Mouse (Mus musculus) liver, embryonic 13.5 days (tissue): ENCODE results near the gene Herc1. TPM values are rescaled to one million over a fixed set of nuclear protein-coding genes. Genes with fewer than 3 reads are reported as not detected.

Source experiments
- ATAC-seq: fragments of 200-750 bp; cut with Nextera tagmentation; 2 replicates; pipeline ENCODE4 v1.8.0; 2017; ENCODE audit warnings: low read depth, mild to moderate bottlenecking, moderate number of reproducible peaks, moderate library complexity
- DNase-seq: peaks from one replicate; pipeline ENCODE4 v3.0.0; 2022
- H3K27ac ChIP-seq: fragments of 300-500 bp; sonication (generic); 2 replicates; pipeline ENCODE4 v1.5.1; 2015; ENCODE audit warnings: moderate library complexity, mild to moderate bottlenecking, inconsistent platforms
- H3K27me3 ChIP-seq: fragments of 300-500 bp; sonication (generic); 2 replicates; pipeline ENCODE4 v1.6.1; 2015; ENCODE audit warnings: mild to moderate bottlenecking, inconsistent platforms
- H3K36me3 ChIP-seq: fragments of 300-500 bp; sonication (generic); 2 replicates; pipeline ENCODE4 v1.6.1; 2015; ENCODE audit warnings: mild to moderate bottlenecking, inconsistent platforms
- H3K4me1 ChIP-seq: fragments of 300-500 bp; sonication (generic); replicated peaks from 2 replicates; pipeline ENCODE4 v1.6.1; 2015; ENCODE audit warnings: inconsistent platforms
- H3K4me2 ChIP-seq: fragments of 300-500 bp; sonication (generic); 2 replicates; pipeline ENCODE4 v1.6.1; 2015; ENCODE audit warnings: inconsistent platforms, mild to moderate bottlenecking, moderate library complexity
- H3K4me3 ChIP-seq: fragments of 300-500 bp; sonication (generic); replicated peaks from 2 replicates; pipeline ENCODE4 v1.5.1; 2015; ENCODE audit warnings: mild to moderate bottlenecking, inconsistent platforms
- H3K9ac ChIP-seq: fragments of 300-500 bp; sonication (generic); 2 replicates; pipeline ENCODE4 v1.6.1; 2015; ENCODE audit warnings: mild to moderate bottlenecking, inconsistent platforms
- H3K9me3 ChIP-seq: fragments of 300-500 bp; sonication (generic); replicated peaks from 2 replicates; pipeline ENCODE4 v1.6.1; 2016; ENCODE audit warnings: inconsistent platforms
- WGBS: fragments of 180-500 bp; shearing (Covaris S2); methylation state at CpG from one replicate; pipeline ENCODE4 v1.1.7; 2015; ENCODE audit not compliant: insufficient replicate concordance; 5-methylcytosine and 5-hydroxymethylcytosine counted together
- polyA plus RNA-seq: library from polyadenylated mRNA; unstranded; fragments of >200 nt; fragmentation: Nextera tagmentation; extraction: Ambion mirVana; gene quantifications from 2 replicates; pipeline ENCODE4 v1.2.1, GENCODE M21; 2015

Herc1 gene
- polyA plus RNA-seq, 1 experiment from 2014 or later: 26.7 TPM

- no peak overlapping the region for H3K4me3 ChIP-seq
- no peak overlapping the region for H3K4me2 ChIP-seq
- DNase-seq (no peak), ATAC-seq (no peak)
- no peaks in the 10 kb centered on the region for H3K9me3 ChIP-seq
- WGBS: 84% methylated on average over 4 of the region's 4 CpGs
- H3K27ac ChIP-seq: 0 out of 2 replicates have a peak overlapping the region, but pooled peaks have one; percentile 95
- H3K9ac ChIP-seq: no peak overlapping the region
- peaks cover 61% of the 10 kb centered on the region for H3K36me3 ChIP-seq
- H3K4me1 ChIP-seq: peaks cover 58% of the 10 kb centered on the region
- no peaks in the 10 kb centered on the region for H3K27me3 ChIP-seq
Observed at GRCm38 (mm10) chr9:66513661-66514255, 163.5 kb downstream of the Herc1 start.

GRCm38 (mm10) chr9:66514256-66514770, 164.1 kb downstream of the Herc1 start, which contains the start of gene Fbxl22:
Gene Fbxl22 (minus strand): TSS chr9:66514593.
- 76% methylated on average over 17 of the region's 17 CpGs for WGBS
- ATAC-seq (no peak), DNase-seq (peak; percentile 15)
- no peaks in the 10 kb centered on the region for H3K27me3 ChIP-seq
- no peak within 1 kb of the TSS for H3K9ac ChIP-seq
- peaks cover 53% of the 10 kb centered on the region for H3K4me1 ChIP-seq
- H3K9me3 ChIP-seq: no peaks in the 10 kb centered on the region
- peaks cover 61% of the 10 kb centered on the region for H3K36me3 ChIP-seq
- 0 out of 2 replicates have a peak within 1 kb of the TSS, but pooled peaks have one; percentile 95 for H3K27ac ChIP-seq
- H3K4me2 ChIP-seq: no peak within 1 kb of the TSS
- no peak within 1 kb of the TSS for H3K4me3 ChIP-seq

- Histone ChIP-seq H3K9me3 (no peaks in the 10 kb centered on the region), H3K27ac (no peak overlapping the region), H3K27me3 (no peaks in the 10 kb centered on the region), H3K4me1 (peaks cover 45% of the 10 kb centered on the region), H3K4me3 (no peak overlapping the region), H3K9ac (no peak overlapping the region), H3K36me3 (peaks cover 60% of the 10 kb centered on the region), H3K4me2 (no peak overlapping the region)
- 40% methylated on average over 2 of the region's 2 CpGs for WGBS
- ATAC-seq (no peak), DNase-seq (no peak)
Observed at GRCm38 (mm10) chr9:66515115-66515514, 164.9 kb downstream of the Herc1 start.

- 88% methylated on average over 10 of the region's 10 CpGs for WGBS
- no peak for ATAC-seq
- no peak overlapping the region for H3K27ac ChIP-seq
Observed at GRCm38 (mm10) chr9:66515680-66516210, 165.5 kb downstream of the Herc1 start.

GRCm38 (mm10) chr9:66516296-66516940, 166.2 kb downstream of the Herc1 start:
- Histone ChIP-seq H3K4me1 (peaks cover 32% of the 10 kb centered on the region), H3K4me3 (no peak overlapping the region), H3K27ac (no peak overlapping the region), H3K36me3 (peaks cover 61% of the 10 kb centered on the region), H3K4me2 (no peak overlapping the region), H3K27me3 (no peaks in the 10 kb centered on the region), H3K9ac (no peak overlapping the region), H3K9me3 (no peaks in the 10 kb centered on the region)
- 78% methylated on average over 6 of the region's 6 CpGs for WGBS
- DNase-seq: no peak
- ATAC-seq: no peak

More at GRCm38 (mm10) chr9:66515680-66516210, 165.5 kb downstream of the Herc1 start:
- no peak overlapping the region for H3K4me2 ChIP-seq
- no peaks in the 10 kb centered on the region for H3K9me3 ChIP-seq
- H3K9ac ChIP-seq: no peak overlapping the region
- peaks cover 39% of the 10 kb centered on the region for H3K4me1 ChIP-seq
- no peaks in the 10 kb centered on the region for H3K27me3 ChIP-seq
- no peak for DNase-seq
- H3K4me3 ChIP-seq: no peak overlapping the region
- H3K36me3 ChIP-seq: peaks cover 61% of the 10 kb centered on the region

GRCm38 (mm10) chr9:66517746-66518145, 167.5 kb downstream of the Herc1 start:
- Histone ChIP-seq H3K9ac (no peak overlapping the region), H3K9me3 (no peaks in the 10 kb centered on the region), H3K4me2 (no peak overlapping the region), H3K27ac (no peak overlapping the region), H3K4me1 (peaks cover 19% of the 10 kb centered on the region), H3K4me3 (no peak overlapping the region), H3K36me3 (peaks cover 65% of the 10 kb centered on the region), H3K27me3 (no peaks in the 10 kb centered on the region)
- ATAC-seq (no peak), DNase-seq (no peak)
- 89% methylated on average over 10 of the region's 10 CpGs for WGBS

- Histone ChIP-seq H3K27me3 (no peaks in the 10 kb centered on the region), H3K9ac (no peak overlapping the region), H3K4me2 (no peak overlapping the region), H3K4me3 (no peak overlapping the region), H3K4me1 (peaks cover 14% of the 10 kb centered on the region), H3K36me3 (peaks cover 70% of the 10 kb centered on the region), H3K27ac (no peak overlapping the region), H3K9me3 (no peaks in the 10 kb centered on the region)
- WGBS: 89% methylated on average over 5 of the region's 5 CpGs
- no peak for ATAC-seq
- no peak for DNase-seq
Observed at GRCm38 (mm10) chr9:66518251-66518650, 168.0 kb downstream of the Herc1 start.

GRCm38 (mm10) chr9:66518901-66519300, 168.7 kb downstream of the Herc1 start:
- 84% methylated on average over 5 of the region's 5 CpGs for WGBS
- no peak overlapping the region for H3K4me2 ChIP-seq
- no peak overlapping the region for H3K9ac ChIP-seq
- no peaks in the 10 kb centered on the region for H3K27me3 ChIP-seq
- no peak for DNase-seq
- H3K4me1 ChIP-seq: 0 out of 2 replicates have a peak, but pooled peaks cover 7% of the 10 kb centered on the region
- H3K36me3 ChIP-seq: peaks cover 74% of the 10 kb centered on the region
- no peak overlapping the region for H3K4me3 ChIP-seq
- no peak overlapping the region for H3K27ac ChIP-seq
- ATAC-seq: no peak
- H3K9me3 ChIP-seq: no peaks in the 10 kb centered on the region

GRCm38 (mm10) chr9:66520299-66520698, 170.0 kb downstream of the Herc1 start:
- H3K4me2 ChIP-seq: no peak overlapping the region
- H3K4me3 ChIP-seq: no peak overlapping the region
- H3K4me1 ChIP-seq: 0 out of 2 replicates have a peak, but pooled peaks cover under 1% of the 10 kb centered on the region
- no peak overlapping the region for H3K27ac ChIP-seq
- 83% methylated on average over 4 of the region's 4 CpGs for WGBS
- ATAC-seq: no peak
- no peaks in the 10 kb centered on the region for H3K9me3 ChIP-seq
- no peak for DNase-seq
- H3K36me3 ChIP-seq: peaks cover 73% of the 10 kb centered on the region
- H3K9ac ChIP-seq: no peak overlapping the region
- H3K27me3 ChIP-seq: no peaks in the 10 kb centered on the region

- Histone ChIP-seq H3K9ac (no peak overlapping the region), H3K27ac (no peak overlapping the region), H3K4me1 (no peaks in the 10 kb centered on the region), H3K27me3 (no peaks in the 10 kb centered on the region), H3K9me3 (no peaks in the 10 kb centered on the region), H3K4me2 (no peak overlapping the region), H3K4me3 (no peak overlapping the region), H3K36me3 (peaks cover 73% of the 10 kb centered on the region)
- ATAC-seq: no peak
- WGBS: 88% methylated on average over 3 of the region's 3 CpGs
- DNase-seq: no peak
Observed at GRCm38 (mm10) chr9:66521595-66521994, 171.3 kb downstream of the Herc1 start.

GRCm38 (mm10) chr9:66542785-66543184, 192.5 kb downstream of the Herc1 start:
- no peak overlapping the region for H3K27ac ChIP-seq
- no peak overlapping the region for H3K9ac ChIP-seq
- H3K4me3 ChIP-seq: no peak overlapping the region
- DNase-seq (no peak), ATAC-seq (no peak)
- H3K27me3 ChIP-seq: no peaks in the 10 kb centered on the region
- H3K36me3 ChIP-seq: peaks cover 36% of the 10 kb centered on the region
- no peaks in the 10 kb centered on the region for H3K9me3 ChIP-seq
- no peak overlapping the region for H3K4me2 ChIP-seq
- H3K4me1 ChIP-seq: no peaks in the 10 kb centered on the region
- 85% methylated on average over 4 of the region's 4 CpGs for WGBS
